Mouse (Mus musculus) testis, postnatal 14 days (tissue): Measurements from ENCODE around the gene Serpinh1.
A peak's percentile ranks its signal among the peaks of the same experiment; 100 is the strongest.
"Not testable (repeated sequence)": the region's sequence is repeated elsewhere in the genome, so short reads cannot be mapped to it uniquely, and the experiment has no call there.

Experiments
- DNase-seq: peaks from one replicate; pipeline ENCODE4 v3.0.0; 2021; ENCODE audit warnings: low spot score

Serpinh1 gene

DNA sequence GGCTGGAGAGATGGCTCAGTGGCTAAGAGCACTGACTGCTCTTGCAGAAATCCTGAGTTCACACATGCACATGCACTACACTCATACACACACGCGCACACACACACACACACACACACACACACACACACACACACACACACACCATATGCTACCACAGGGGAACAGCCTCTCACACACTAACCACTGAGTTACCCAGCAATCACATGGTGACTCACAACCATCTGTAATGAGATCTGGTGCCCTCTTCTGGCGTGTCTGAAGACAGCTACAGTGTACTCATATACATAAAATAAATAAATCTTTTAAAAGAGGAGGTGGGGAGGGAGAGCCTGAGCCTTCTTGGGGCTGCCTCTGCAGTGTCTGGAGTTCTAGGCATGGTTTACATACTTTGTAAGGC, 21.3 kb upstream of the Serpinh1 start:
- DNase-seq = not testable (repeated sequence)

DNA sequence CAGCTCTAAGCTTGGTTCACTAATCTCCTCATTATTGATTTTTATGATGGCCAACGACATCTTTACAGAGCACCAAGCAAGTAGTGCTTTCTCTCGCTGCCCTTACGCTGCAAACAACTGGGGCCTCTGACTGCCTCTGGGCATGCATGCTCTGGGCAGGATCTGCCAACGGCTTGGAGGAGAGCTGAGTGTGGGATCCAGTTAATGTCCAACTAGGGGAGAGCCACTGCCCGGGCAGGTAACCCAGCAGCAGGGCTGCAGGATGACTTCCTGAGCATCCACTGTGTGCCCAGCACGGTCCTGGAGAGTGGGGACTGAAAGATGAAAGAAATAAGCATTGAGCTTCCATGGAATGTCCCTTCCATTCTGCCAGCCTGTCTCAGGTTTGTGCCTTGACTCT, 13.7 kb upstream of the Serpinh1 start:
- no peak for DNase-seq

DNA sequence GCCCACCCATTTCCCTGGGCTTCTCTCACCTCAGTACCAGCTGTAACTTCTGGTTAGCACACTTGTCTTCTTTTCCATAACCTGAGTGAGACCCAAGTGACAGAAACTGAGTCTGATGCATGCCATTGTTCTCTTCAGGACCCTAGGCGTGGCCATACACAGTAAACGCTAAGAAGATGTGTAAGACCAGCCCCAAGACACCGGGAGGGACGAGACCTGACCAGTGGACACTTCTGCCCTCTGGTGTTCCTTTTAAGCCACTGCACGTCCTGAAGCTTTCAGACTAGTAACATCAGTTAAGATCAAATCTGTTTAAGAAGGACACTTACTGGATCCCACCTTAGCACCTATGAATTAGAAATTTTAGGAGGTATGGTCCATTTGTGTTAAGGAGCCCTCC, 12.0 kb upstream of the Serpinh1 start:
- no peak for DNase-seq

DNA sequence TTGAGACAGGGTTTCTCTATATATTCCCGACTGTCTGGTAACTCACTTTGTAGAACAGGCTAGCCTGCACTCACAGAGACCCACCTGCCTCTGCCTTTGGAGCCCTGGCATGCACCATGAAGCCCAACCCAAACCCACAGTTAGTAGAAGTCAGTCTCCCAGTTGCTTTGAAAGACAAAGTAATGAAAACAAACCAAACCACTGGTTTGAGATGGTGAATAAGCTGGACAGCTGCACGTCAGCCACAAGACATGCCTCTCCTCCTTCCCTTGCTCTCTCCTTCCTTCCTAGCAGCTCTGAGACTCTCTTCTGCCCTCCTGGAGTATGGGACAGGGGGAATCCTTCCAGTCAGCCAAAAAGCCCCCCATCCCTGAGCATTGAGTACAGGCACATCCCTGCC, 9.1 kb upstream of the Serpinh1 start:
- no peak for DNase-seq

DNA sequence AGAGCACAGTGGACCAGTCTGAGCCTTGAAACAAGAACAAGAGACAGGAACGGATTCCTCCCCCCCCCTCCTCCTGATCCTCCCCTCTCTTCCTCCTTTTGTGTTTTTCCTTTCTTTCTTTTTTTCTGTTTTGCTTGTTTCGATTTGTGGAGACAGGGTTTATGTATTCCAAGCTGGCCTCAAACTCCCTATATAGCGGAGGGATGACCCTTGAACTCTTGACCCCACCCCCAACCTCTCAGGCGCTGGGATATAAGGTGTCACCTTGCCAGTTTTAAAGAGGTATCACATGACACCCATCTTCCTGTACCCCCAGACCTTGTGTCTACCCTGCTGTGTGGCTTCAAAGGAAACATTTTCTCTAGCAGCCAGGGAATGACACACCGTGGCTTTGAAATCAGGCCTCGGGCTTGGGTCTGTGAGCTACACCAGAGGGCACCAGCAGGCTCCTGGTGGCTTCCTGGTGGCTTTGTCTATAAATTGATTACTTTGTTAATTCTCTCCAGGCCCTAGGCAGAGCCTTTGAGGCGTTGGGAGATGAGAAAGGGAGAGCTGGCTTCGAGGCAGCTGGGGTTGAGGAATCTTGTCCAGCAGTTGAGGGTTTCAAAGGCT, 7.9 kb upstream of the Serpinh1 start:
- no peak for DNase-seq

DNA sequence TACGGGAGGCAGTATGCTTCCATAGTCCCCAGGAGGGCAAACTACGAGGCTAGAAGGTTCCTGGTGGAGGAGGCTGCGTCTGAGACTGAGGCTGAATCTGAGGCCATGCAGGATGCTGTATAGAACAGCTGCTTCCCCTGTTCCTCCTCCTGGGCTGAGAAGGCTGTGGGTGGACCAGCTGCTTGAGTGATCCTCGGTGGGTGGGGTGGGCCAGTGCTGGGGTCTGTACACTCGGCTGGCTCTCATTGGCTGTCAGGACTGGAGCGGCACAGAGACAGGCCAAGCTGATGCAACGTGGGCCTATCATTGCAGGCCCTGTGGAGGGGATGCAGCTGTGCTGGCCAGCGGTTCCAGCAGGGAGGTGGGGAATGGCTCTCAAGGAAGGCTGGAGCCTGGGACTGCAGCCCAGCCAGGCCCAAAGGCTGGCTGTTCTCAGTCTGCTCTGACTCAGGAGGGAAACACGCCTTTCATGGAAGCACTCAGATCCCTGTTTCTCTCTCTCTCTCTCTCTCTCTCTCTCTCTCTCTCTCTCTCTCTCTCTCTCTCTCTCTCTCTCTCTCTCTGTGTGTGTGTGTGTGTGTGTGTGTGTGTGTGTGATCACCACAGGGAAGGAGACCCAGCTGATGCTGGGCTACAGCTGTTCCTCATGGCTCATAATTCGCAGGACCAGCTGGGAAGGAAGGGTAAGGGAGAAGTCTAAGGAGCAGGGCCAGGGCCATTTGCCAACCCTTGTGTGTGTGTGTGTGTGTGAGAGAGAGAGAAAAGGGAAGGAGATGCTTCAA, 7.2 kb upstream of the Serpinh1 start:
- peak; percentile 84 for DNase-seq

DNA sequence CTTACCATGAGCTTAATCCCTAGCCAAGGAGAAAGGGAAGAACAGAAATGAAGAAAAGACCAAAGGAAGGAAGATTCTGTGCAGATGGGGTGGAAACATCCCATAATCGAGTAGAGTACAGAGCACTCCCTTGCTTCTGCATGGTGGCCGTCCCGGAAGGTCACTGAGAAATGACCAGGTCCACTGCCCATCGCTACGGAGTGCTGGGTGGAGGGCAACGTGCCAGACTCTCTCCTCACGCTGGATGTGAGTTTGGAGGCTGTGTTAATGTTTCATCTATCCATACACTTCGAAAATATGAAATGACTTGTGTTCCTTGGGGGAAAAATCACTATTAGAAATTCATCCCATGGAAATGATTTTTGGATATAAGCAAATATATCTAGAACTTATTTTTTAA, 5.3 kb upstream of the Serpinh1 start:
- DNase-seq = no peak

DNA sequence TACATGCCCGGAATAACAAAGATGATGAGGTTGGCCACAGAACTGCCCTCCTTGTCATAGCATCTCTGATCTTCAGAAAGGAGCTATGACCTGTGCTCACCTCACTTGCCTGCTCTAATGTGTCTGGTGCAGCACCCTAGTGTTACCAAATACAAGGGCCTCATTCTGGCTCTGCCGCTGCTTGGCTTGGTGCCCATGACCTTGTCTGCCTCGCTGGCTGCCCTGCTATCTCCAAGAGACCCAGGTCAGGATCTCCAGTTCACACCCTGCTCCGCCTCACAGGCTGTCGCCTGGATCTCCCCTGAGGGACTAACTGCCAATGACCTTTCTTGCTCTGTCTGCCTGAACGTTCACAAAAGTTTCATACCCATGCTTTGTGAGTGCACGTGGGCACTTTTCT, 4.2 kb upstream of the Serpinh1 start:
- no peak for DNase-seq

DNA sequence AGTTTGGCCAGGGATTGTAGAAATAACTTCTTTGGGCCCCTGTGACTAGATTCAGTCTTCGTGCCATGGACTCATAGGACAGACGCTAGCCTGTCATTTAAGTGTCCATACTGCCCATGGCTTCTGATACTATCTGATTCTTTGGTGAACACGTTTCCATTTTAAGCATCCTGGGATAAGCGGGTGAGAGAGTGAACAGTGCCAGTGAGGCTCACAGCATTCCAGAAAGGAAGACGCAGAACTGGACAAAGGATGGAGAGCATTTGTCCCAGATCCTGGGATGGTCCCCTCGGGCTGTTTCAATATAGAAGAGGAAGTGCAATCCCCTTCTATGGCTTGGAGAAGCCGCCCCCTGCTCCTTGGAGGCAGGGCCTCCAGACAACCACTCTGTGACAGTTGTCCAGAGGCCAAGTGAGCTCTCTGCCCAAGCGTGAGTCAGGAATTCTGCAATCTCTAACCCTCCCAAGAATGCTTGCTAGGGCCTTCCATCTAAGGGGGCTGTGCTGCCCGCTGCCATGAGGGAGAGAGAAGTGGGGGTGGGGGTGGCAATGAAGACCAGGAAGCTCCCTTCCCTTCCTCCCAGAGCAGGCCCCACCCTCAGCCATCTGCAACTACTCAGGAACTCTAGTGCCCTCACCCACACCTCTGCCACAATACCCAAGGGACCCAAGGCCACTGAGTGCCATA, 3.3 kb upstream of the Serpinh1 start:
- no peak for DNase-seq

DNA sequence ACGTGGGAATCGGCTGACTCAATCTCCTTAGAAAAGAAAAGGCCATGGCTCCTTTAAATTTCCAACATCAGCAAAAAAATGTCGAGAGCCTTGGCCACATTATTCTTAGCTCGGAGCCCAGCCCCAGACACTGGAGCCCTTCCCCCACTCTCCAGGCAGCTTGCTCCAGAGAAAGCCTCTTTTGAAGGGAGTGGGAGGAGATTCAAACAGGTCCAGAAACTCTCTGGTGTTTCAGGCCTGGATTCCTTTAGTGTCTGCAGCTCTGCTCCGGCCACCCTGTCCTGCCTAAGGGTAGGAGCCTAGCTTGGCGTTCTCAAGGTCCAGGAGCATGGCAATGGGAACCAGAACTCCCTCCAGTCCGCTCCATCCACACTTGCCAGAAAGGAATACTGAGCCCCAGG, 2.7 kb upstream of the Serpinh1 start:
- DNase-seq = peak; percentile 67

DNA sequence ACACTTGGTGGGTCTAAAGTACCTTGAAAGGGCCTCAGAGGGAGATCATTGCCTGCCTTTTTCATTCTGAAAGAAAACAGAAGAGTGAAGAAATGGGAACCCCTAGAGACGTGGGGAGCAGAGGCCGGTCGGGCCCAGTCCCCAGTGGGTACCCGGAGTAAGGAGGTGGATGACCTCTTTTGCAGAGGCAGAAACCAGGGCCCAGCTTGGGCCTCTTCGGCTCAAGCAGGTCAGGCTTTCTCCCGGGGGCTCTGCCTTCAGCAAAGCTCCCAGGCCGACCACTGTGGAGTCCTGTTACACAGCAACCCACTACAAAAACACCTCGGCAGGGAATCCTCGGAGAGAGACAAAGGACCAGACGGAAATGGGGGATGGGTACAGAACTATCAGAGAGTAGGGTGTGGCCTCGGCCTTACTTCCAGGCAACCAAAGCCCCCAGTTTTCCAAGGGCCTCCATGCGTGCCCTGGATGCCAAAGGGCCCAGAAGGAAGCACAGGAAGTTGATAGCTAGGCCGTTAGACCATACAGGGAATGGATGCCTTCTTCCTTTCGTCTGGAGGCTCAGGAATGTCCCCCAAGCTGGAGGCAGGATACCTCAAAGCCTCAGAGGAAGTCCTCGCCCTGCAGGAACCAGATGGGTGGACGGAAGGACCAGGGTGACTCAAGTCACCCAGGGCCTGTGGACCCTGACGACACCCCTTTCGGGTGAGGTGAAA, 1.1 kb downstream of the Serpinh1 start:
- DNase-seq = no peak

DNA sequence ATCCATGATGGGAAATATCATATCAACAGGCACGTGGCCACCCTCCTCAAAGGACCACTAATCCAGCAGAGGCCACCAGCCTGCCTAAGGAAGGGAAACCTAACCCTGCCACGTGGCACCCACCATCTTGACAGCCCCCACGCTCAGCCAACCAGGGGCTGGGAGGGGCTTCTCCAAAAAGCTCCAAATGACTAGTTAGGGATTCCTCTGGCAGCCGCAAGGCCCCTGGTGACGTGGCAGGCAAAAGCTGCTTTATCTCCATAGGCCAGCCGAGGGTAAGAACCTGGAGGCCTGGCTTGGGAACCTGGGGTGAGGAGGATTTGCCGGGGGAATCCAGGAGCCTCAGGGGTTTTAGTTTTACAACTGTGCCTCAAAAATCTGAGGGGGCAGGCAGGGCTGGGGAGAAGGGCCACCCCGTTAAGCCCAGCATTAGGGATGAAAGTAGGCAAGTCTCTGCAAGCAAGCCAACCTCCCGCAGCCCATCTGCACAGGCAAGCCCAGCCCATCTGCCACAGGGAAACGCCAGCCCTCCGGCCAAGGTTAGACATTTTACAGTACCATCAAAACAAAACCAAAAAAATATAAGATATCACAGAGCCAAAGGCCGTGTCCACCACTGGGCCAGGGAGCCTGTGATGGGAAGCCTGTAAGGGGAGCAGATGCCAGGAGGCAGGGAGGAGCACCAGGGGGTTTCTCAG, 1.8 kb downstream of the Serpinh1 start:
- DNase-seq = no peak

DNA sequence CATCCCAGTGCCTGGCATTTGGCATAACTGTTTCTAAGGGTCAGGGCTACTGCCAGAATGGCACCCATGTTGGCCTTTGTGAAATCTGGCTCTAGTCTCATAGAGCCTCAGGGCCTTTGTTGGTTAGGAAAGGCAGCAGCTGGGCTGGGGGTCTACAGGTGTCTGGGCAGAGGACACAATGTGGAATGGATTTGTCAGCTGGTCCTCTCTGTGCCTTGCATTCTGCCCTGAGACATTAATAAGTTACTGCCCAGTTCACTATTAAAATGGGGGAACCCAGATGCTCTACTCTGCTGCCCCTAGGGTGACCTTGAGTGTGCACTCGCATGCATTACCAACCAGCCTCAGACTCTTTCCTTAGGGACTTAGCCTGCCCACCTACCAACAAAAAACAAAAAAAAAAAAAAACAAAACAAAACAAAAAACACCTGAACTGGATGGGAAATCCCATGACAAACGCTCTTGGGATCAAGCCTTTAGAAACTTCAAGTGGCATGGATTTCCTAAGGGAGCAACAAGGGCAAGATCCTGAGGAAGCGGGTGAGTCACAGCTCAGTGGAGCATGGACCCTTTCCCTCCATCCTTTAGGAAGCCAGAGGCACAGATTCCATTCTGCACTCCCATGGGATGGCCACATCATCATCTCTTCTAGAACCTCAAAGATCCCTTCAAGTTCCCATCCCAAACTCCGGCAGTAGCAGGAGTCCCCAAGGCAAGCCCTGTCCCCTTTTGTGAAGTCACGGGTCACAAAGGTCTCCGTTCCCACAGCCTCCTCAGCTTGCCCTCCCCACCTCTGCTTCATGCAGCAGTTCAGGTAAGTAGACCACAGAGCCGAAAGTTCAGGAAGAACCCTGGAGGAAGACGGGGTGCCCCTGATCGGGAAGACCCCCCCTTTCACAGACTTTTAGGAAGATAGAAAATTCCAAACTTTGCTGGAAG, 3.0 kb downstream of the Serpinh1 start:
- DNase-seq = no peak

DNA sequence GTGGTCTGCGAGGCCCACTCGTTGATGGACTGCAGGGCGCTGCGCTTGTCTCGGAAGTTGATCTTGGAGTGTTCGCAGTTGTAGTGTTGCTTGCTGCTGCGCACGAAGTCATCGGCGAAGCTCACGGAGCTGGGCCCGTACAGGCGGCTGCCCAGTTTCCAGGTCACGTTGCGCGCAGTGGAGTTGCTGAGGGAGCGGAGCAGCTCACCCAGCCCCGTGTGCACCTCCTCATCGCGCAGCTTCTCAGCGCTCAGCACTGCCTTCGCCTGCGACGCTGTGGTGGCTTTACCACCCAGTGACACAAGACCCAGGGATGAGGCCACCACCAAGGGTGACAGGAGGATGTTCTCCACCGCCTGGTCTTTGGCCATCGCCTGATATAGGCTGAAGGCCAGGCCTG, 4.2 kb downstream of the Serpinh1 start:
- DNase-seq = no peak

DNA sequence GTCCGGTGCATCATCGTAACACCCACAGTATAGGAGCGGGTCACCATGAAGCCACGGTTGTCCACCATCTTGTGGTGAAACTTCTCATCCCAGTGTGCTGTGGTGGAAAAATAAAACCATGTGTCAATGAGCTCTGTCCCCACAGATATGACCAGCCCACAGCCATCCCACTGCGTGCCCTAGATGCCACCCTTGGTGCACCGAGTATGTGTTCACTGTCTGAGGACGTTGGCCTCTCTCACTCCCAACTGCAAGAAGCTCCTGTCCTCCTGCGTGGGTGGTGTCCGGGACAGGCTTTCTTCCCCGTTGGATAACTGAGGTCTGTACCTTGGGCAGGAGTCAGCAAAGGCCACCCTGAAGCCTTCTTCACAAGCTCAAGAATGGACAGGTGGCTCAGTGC, 5.8 kb downstream of the Serpinh1 start:
- no peak for DNase-seq

DNA sequence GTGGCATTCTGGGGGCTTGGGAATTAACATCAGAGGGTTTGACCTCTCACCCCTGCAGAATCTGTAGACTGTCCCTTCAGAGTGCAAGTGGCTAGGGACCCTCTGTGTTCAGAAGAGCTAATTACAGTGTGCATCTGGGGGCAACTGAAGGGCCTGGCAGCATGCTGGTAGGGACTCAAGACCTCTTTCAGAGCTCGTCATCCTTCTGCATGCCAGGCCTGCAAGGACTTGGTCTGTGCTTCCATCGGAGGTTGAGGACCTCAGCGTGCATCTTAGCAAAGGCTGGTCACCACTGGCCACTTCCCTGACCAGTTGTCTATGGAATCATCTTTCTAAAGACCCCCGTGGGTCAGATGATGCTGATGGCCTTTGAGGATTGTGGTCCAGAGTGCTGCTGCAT, 9.5 kb downstream of the Serpinh1 start:
- no peak for DNase-seq

DNA sequence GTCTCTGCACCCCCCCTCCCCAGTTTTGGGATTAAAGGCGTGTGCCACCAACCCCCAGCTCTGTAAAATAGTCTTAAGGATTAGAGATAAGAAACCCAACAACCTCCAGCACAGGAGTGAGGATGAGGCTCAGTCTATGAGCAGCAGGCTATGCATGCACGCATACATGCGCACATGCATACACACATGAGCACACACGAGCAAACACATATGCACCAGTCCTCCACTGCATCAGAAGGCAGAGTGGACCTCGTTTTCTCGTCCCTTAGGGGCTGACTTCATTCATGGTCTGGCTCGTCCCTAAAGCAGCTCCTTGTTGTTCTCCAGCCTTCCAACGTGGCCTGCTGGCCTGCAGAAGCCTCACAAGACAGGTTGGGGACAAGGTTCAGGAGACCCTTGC, 12.3 kb downstream of the Serpinh1 start:
- DNase-seq = no peak

DNA sequence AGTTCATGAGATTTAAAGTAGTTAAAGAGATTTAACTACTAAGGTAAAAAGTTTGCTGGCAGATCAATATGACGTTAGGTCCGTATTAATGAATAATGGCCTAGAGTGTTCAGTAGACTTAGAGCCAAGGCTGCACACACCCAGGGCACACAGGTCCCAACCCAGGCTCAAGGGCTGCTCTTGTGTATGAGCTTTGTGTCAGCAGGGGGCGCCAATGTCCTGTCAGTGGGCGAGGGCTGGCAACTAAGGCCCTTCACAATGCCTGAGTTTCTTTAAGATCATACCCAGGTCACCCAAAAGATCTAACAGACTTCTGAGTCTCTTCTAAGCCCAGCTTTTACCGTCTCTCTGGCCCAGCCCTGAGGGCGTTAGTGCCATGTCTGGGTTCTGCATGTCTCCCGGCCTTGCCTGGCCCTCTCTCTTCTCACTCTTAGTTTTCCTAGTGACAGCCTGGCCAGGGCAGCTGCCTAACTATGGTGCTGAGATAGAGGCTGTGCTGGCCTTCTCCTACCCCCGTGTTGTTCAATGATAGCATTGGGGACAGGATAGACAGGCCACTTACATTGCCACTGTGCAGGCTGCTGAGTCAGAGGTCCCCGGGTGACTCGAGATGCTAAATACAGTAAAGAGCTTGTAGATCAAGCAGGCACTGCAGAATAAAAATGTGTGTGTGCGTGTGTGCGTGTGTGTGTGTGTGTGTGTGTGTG, 20.1 kb downstream of the Serpinh1 start:
- peak; percentile 52 for DNase-seq

DNA sequence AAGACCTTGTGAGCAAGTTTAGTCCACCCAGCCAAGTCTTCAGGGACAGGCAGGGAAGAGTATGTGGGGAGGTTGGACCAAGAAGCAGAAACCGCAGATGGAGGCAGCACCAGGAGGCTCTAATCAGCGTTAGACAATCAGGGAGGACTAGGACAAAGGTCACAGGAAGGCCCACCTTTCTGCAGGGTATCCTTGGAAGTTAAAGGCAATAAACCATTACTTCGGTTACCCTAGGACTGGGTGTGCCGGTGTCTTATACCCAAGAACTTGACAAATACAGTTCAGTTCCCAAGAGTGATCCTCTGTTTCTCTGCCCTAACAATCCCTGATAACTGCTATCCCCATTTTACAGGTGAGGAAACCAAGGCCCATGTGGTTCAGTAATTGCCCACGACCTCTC, 23.0 kb downstream of the Serpinh1 start:
- DNase-seq = no peak

DNA sequence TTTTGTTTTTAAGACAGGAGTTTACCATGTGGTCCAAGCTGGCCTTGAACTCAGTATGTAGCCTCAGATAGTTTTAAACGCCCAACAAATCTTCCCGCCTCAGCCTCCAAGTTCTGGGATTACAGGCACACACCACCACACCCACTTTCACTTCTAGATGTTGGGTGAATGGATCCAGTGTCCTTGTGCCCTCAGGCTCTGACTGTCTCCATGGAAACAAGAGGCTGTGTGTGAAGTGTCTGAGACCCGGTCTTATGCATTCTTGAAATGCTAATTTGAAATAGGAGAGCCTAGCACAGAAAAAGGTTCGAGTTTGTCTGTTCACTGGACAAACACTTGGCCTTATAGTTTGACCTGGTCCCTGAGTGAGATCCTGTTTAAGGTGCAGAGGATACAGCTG, 24.2 kb downstream of the Serpinh1 start:
- DNase-seq = no peak
